Mouse (Mus musculus) heart, postnatal 4 days (tissue): ENCODE measurements around the gene Sell. TPM values are rescaled to one million over a fixed set of nuclear protein-coding genes. Genes with fewer than 3 reads are reported as not detected.

Experiments used
- DNase-seq: peaks from one replicate; pipeline ENCODE4 v3.0.0; 2021
- total RNA-seq, 2 experiments: library from RNA; stranded (reverse); gene quantifications; 2 replicates each; pipeline ENCODE4 v1.2.3; 2021

Gene Sell
- total RNA-seq, 2 experiments from 2014 or later: 0.83 to 0.86 TPM

GRCm38 (mm10) chr1:164075416-164075815 is 13.6 kb downstream of the Sell start:
- DNase-seq: no peak

GRCm38 (mm10) chr1:164076441-164076840 is 14.7 kb downstream of the Sell start:
- DNase-seq: no peak

DNA sequence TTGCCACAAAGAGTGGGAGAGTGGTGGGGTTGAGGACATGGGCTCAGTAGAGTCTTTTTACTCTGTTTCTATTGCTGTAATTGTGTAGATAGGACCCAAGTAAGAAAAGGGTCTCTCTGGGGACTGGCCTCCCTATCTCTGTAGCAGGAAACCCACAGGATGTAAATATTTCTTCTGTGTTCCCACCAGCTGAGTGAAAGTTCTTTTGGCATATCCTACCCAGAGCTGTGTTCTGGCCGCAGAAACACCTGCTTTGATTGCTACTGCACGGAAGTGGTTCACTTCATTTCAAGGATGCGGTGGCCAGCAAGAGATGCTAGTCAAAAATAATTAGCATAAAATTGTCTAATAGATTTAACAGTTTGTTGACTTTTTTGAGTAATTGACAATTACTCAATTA is 15.2 kb downstream of the Sell start:
- DNase-seq: no peak

- no peak for DNase-seq
Observed at GRCm38 (mm10) chr1:164078323-164078741, 16.6 kb downstream of the Sell start.

DNA sequence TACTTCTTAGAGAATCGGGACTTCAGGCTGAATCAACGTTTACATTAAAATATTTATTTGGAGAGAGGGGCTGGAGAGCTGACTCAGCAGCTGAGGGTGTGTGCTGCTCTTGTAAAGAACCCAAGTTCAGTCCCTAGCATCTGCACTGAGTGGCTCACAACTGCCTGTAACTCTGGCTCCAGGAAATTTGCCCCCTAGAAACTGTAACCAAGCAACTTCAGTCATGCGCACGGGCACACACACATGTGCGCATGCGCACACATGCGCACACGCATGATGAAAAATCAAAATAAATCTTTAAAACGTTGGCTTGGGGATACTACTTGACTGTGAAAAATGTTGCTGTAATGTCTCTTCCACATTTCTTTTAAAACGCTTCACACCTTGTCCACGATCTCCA is 17.3 kb downstream of the Sell start:
- no peak for DNase-seq

- DNase-seq: no peak
Observed at GRCm38 (mm10) chr1:164083046-164083445, 21.3 kb downstream of the Sell start.

DNA sequence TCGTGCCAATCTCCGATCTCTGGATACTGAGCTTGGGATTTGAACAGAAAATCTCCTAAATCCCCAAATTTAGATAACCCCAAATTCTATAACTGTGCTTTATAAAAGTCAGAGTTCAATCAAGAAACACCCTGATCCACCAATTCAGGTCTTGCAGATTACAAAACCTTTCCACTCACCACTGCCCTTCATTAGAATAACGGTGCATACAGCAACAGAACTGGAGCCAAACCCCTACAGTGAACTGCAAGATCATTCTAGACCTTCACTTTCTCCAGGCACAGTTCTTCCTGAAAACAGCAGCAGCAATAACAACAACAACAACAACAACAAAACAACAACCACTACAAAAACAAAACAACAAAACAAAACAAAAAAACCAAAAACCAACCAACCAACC is 25.0 kb downstream of the Sell start:
- no peak for DNase-seq

DNA sequence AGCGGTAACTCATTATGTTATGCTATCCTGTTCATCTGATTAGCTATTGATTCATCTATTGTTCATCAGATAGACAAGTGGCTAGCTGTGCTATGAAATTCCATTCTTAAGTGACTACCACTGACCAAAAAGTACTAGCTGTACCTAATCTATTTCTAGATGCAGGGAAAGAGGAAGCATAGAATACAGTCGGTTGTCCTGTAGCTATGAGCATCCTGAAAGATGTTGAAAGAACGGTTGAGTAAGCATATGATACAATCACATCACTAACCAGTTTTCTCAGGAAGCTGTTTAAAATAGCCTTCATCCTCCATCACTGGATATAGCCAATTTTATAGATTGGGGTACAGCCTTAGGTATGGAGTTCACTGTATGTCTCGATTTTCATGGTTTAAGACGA is 26.1 kb downstream of the Sell start:
- no peak for DNase-seq

DNA sequence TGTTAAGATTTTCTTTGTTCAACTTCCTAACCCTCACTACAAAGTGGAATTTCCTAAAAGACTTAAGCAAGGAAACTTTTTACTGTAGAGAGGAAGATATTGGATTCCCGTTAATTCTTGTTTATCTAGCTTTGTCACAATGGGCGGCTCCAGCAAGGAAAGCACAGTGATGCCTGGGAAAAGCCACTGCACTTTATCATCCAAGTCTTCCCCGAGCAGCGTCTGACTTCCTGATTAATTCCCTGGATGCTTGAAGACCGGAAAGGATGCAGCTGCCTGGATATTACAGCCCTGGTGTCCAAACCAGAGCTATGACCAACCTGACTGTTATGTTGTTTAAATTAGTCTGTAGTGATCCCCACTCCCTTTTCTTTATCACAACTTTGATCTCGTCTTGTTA is 35.0 kb downstream of the Sell start:
- DNase-seq: peak; percentile 13

- no peak for DNase-seq
Observed at GRCm38 (mm10) chr1:164097911-164098310, 36.1 kb downstream of the Sell start.

DNA sequence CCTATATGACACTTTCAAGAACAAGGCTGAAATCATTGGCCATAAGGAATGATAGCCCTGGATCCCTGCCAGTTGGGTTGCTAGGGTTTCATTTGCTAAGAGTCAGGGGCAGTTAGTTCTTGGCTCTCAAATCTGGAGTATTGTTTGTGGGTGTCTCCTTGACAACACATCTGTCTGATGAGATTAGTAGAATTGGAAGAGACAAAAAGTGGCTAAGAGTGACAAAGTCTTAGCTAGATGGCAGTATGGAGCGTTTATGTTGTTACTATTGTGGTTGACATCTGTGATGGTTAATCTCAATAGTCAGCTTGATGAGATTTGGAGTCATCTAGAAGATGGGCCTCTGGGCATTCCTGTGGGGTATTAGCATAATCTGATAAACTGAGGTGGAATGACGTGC is 36.6 kb downstream of the Sell start:
- peak; percentile 30 for DNase-seq

DNA sequence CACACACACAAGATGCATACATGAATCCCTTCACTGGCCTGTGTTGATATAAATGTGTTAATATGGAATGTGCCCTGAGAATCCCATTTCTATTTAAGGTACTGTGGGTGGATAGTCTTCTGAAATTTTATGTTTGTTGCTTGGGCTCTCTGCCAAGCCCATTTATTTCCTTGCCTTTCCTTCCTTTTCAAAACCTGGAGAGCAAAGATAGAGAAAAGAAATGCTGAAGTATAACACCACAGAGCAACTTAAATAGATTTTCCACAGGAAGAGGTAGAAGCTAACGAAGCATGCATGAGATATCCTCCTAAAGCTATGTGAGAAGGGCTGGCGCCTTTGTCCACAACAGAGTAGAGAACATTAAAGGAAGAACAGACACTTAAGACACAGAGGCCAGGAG is 48.0 kb downstream of the Sell start:
- no peak for DNase-seq

DNA sequence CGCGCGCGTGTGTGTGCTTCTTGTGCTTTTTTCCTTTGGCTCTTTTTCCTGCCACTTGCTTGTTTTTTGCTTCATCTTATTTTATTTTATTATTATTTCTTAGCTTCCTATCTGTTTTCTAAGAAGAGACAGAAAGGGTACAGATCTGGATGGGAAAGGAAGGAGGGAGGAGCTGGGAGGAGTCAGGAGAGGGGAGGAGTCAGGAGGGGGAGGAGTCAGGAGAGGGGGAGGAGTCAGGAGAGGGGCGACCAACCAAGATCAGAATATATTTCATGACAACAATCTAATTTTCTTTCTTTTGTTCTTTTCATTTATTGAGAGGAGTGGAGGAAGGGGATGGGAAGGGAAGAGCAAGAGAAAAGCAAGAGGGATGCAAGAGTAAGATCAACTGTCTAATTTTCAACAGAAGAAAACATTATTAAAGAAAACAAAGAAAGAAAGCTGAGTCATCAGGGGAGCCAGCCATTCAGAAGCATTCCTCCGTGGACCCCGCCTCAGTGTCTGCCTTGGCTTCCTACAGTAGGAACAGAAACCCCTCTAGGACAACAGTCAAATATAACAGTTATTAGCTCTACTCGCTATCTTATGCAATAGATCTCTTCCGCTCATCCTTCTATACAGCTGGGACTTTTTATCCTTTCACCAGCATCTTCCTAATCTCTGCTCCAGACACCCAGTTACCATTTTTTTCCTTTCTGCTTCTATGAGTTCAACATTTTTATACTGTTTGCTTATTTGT is 49.0 kb downstream of the Sell start:
- no peak for DNase-seq

GRCm38 (mm10) chr1:164114280-164114679 is 52.5 kb downstream of the Sell start:
- DNase-seq: no peak

- no peak for DNase-seq
Observed at GRCm38 (mm10) chr1:164114947-164115493, 53.2 kb downstream of the Sell start, which contains the start of gene Selp. Selp (plus strand) TSS chr1:164115264.

DNA sequence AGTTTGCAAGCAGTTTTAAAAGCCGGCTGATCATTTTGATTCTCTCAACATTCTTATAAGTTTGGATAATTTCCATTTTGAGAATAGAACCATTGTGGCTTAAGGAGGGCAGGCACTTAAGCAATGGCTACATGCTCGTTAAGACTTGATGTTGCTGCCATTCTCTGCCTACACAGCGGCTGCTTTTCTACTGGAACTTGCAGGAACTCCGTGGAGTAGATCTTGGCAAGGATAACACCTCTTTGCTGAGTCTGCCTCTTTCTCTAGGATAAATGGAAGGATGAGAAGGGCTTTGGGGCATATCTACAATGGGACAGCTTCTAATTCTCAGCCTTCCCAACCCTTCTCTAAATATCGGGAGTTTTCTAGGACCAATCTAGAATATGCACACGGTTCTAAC is 53.9 kb downstream of the Sell start:
- DNase-seq: no peak

DNA sequence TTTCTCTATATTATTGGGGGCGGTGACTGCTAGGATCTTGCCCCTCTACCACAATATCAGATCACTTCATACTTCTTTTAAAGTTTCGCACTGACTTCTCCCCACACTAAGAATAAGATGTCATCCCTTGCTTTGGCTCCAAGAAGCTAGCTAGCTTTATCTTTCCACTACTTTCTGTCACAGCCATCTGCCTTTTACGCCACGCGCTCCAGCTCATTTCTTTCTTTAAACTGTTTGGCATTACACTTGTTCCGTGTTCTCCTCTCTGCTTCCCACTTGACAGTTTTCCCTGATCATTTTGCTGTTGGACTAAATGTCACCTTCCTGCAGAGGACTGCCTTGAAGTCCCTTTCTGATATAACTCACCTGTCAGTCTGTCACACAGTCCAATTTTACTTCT is 56.1 kb downstream of the Sell start:
- DNase-seq: no peak

DNA sequence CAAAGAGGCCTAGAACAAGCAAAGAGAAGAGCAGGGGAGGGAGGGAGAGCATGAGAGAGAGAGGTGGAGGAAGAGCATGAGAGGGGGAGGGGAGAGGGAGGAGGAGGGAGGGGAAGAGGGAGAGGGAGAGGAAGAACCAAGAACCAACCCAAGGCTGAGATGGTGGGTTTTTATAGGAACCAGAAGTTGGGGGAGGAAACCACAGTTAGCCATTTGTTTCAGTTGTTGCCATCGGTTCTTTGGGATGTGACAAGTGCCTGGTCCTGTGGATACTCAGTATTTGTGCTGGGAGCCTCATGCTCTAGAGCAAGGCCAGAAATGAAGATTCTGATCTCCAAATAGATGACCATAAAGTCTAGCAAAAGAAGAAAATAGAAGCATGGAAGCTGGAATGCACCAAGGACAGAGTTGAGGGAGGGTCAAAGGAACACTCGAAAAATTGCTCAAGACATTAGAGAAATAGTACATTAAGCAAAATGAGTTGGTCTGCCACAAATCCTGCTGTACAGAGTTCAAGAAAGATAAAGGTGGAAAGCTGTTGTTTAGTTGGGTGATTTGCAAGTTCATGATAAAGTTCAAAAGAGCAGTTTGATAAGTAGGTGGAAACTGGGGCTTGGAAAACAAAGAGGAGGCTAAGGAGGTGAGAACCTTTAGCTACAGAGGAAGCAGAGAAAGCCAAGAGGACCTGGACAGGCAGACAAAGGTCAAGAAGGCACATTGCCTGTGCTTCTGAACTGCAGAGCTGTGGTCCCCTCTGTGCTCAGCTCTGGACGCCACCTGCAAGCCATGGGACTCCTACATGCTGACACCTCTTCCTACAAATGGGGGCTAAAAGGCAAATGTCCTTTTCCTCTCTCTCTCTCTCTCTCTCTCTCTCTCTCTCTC is 58.4 kb downstream of the Sell start:
- no peak for DNase-seq

DNA sequence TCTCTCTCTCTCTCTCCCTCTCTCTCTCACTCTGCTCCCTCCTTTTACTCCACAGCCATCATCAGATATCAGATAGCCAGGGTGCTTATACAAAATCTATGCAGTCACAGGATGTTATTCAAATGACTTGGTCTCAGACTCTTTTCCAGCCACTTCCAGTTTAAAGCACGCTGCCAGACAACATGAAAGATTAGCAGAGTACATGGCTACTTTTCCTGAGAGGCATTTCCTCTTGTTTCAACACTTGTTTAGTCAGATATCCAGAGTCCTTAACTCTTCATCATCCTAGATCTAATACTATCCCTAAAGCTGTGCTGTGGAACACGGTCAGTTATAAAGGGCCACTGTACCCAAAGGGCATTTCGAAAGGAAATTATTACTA is 59.0 kb downstream of the Sell start:
- no peak for DNase-seq

GRCm38 (mm10) chr1:164123836-164124235 is 62.1 kb downstream of the Sell start:
- DNase-seq: no peak

DNA sequence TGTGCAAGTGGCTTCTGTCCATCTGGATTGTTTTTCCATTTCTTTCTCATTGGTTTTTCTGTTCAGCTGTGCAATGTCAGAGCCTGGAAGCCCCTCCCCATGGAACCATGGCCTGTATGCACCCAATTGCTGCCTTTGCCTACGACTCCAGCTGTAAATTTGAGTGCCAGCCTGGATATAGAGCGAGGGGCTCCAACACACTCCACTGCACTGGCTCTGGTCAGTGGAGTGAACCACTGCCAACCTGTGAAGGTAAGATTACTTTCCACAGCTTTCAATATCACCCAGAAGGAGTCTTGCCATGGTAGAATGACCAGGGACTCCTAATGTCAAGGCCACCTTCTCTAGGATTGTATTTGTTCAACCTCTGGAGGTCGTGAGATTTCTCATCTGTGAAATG is 68.2 kb downstream of the Sell start:
- DNase-seq: no peak

DNA sequence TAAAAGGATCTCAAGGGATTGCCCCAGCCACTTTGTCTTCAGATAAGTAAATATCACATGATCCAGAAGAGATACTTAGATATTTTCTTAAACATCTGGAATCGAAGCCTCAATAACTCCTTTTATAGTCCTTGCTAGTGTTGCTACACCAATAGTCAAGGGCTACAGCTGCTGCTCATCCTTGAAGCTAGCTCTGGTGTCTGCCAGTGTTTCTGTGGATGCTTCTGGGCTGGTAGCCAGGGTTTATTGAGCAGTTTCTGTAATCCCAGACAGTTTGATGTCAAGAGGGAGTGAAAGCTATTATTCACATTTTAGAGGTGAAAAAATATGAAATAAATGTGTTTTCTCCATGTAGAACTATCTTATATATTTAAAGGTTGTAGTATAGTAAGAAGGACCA is 70.8 kb downstream of the Sell start:
- no peak for DNase-seq
